Mouse (Mus musculus) right cerebral cortex, postnatal 36 days (tissue): ENCODE data around the gene Orai1.

Experiments used
- DNase-seq, 2 experiments: peaks; one replicate each; pipeline ENCODE4 v3.0.0; 2022; ENCODE audit warnings: low spot score in 2 of 2, mixed read lengths in 1 of 2

Orai1 gene

DNA sequence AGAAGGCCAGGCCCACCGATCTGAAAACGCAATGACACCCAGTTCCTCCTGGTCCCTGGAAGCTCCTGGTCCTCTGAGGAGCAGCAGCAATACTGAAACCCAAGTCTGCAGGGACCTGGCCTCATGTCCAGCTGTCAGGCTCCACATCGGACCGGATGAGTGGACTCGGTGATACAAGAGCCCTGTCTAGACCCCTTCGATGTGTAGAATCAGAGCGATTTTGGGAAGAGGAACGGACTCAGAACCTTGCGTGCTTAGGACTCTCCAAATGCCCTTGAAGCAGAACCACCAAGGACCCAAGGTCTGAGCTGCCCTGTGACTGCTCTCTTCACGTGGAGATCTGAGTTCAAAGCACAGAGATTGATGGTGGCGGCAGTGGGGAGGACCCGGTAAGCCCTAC, 53.2 kb downstream of the Orai1 start, which contains the start of gene Tmem120b:
TSS of gene Tmem120b (plus strand) at position 301 of the 400 bp plus-strand sequence.
- no peak for DNase-seq

DNA sequence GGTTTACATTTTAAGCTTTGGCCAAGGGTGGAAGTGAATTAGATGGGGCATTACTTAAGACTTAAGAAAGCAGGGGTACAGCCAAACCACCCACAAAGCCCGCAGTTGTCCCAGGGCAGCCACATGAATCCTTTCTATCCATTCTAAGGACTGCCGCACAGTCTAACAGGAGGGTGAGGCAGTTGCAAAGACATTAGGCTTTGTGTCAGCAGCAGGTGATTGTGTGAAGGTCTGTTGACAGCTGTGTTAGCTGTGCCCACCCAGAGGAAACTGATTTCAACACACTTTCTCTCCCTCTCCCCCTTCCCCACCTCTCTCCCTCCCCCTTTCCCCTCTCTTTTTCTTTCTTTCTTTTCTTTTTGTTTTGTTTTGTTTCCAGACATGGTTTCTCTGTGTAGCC, 53.8 kb downstream of the Orai1 start:
- DNase-seq: no peak

DNA sequence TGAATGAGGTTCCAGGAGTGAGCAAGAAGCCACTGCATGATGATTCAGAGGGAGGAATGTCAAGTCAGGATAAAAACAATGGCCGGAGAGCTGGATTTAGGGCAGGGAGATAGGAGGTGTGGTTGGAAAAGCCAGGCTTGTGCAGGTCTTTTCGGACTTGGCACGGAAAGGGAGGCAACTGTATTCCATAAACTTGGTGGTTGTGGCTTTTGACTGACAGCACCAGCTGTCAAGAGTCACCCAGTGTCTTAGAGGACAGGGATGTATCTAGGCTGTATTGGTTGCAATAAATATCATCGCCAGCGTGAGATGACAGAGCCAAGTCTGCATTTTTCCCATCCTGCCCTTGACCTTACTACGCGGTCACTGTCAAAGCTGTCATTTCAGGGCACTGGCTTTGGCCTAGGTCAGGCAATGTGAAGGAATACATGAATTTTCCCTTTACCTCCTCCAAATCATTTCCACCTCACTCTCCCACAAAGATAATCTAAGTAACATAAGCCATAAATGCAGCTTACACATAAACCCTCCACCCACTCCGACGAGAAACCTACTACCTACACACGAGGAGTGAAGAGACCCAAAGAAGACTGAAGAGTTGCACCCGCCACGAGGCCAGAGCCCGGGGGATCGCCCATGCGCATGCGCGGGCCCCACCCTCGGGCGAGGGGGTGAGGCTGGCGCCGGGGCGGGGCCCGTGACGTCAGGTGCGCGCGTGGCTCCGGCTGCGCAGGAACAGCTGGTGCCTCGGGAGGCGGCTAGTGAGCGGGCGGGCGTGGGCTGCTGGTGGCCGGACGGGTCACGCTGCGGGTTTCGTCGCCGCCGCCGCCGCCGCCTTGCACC, 60.9 kb downstream of the Orai1 start:
- DNase-seq: peak; percentile 83 to 87

DNA sequence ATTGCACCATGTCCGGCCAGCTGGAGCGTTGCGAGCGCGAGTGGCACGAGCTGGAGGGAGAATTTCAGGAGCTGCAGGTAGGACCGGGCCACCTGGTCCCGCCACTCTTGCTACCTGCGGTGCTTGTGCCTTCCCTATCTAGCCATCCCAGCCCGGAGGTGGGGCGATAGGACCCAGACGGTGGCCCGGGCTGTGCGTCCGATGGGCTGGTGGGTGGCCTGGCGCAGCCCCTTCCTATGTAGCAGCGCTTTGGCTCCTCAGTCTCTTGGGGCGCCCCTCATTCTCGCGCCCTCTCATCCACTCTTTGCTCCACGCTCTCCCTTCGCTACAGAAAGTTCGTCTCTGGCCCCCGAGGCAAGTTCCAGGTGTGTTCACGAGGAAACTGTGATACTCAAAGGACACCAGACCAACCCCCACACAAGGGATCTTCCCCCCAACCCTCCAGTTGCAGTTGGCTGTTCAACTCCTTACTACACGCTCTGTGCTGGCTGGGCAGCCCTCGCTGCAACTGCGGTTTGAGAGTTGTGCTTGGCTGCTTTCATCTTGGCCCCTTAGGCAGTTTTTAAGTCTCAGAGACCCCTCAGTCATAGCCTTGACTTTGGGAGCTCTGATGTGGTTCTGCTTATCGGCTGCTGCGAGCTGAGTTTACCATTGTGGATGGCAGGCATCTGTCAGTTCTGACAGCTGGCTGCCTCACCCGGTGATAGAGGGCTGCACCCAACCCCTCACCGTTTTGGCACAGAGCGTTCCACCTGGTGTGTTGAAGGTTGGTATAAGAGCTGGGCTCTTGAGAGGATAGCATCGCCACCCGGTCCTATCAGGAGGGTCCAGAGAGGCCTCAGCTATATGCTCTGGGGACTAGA, 61.8 kb downstream of the Orai1 start:
- no peak for DNase-seq

DNA sequence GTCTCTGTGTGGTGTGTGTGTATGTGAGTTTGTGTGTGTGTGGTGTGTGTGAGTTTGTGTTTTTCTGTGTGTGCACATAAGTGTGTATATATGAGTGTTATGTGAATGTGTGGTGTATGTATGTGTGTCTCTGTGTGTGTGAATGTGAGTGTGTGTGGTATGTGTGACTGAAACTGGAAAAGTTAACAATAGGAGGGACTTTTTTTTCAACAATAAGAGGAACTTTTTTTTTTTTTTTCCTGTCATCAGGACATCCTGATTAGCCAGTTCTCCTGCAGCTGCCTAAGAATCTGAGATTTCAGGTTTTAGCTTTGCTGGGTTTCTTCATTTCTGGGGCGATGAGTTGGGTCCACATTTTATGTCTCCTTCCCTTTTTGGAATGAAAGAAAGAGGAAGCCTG, 64.7 kb downstream of the Orai1 start:
- no peak for DNase-seq

DNA sequence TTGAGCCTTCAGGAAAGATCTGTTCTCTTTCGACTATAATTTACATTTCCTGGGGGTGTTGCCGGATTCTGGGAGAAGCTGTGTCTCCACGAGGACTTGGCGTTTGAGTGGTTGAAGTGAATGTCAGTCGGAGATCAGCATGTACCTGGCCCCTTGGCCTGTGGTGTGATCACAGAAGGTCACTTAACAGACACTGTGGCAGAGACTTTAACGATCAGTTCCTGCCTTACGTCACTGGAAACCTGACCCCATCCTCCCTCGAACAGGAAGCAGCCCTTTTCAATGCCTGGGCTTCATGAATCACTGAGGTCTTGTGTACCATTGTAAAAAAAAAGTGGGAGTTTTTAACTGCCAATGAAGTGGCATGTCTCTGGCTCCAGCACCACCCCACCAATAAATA, 65.2 kb downstream of the Orai1 start:
- DNase-seq: no peak
